Comparison of ENCODE assay signal across 9 mouse cellular contexts in the genomic region with DNA sequence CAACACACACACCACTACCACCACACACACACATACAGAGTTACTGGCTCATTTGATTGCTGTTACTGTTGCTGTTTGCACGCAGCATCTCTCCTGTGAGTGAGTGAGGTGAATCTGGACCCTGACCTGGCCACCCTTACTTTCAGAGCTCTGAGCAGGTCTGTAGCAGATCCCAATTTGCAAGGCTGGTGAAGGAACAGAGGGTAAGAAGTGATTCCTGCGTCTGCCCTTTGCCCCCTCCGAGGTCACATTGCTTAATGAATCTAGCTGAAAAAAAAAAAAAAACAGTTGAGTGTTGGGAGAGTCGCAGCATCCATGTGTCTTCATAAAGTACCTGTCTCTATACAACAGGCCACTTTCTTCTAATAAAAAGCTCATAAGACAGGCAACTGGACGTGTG.
DNase-seq lines count a peak whose midpoint lies in the region; ATAC-seq and TF ChIP-seq lines count a peak whose summit lies in the region.
"Had no signal": no experiment of that assay in that cellular context is flagged by ENCODE, and none has a peak within 500 bp of the region (broad histone marks: within the 10 kb centered on the region; RNA-seq: fewer than 3 reads in every experiment).

No protein-coding gene starts in this region.

- TF ChIP-seq CTCF in MEL (IDR thresholded peaks at IDR 0.05 in 2 of 3, conservative IDR thresholded peaks at IDR 0.05 in 1 of 3; ENCODE audit: control insufficient read depth in 1 of 3, insufficient read depth in 1 of 3, low read depth in 2 of 3, low read length in 3 of 3, poor library complexity in 1 of 3, severe bottlenecking in 1 of 3), result no peak
- TF ChIP-seq CTCF in left cerebral cortex, adult 2 months (IDR thresholded peaks at IDR 0.05), result no peak

- 61% methylated on average over 5 of the region's 5 CpGs for WGBS in heart, embryonic 11.5 days (ENCODE audit: insufficient replicate concordance)
- WGBS in liver, embryonic 12.5 days (ENCODE audit: insufficient replicate concordance), result 68% methylated on average over 5 of the region's 5 CpGs

- no peaks in the 10 kb centered on the region for H3K79me2 ChIP-seq in MEL (ENCODE audit: control insufficient read depth, insufficient read depth, low read length, poor library complexity)

- H3K9ac ChIP-seq in heart, embryonic 11.5 days (ENCODE audit: low read depth, low read length), result no peak overlapping the region
- peak overlapping the region; percentile 56 for H3K9ac ChIP-seq in MEL (ENCODE audit: control insufficient read depth, low read depth, low read length, poor library complexity, severe bottlenecking)
- H3K9ac ChIP-seq in liver, embryonic 12.5 days, result no peak overlapping the region

- H3K4me2 ChIP-seq in heart, embryonic 11.5 days, result no peak overlapping the region
- H3K4me2 ChIP-seq in liver, embryonic 12.5 days, result no peak overlapping the region

- intact Hi-C loops in left cerebral cortex, adult 2 months (cut with DNase I), result no loop called here
- intact Hi-C loops in left cerebral cortex, postnatal 36 days (cut with DNase I), result no loop called here

- no peak overlapping the region for H3K4me3 ChIP-seq in heart, embryonic 11.5 days (ENCODE audit: low read depth, low read length)
- peak overlapping the region in 1 of 2 experiments; percentile 51; a peak in 2 of 4 replicates for H3K4me3 ChIP-seq in MEL (ENCODE audit: control insufficient read depth in 1 of 2, insufficient read depth in 1 of 2, low read depth in 2 of 2, low read length in 2 of 2)
- H3K4me3 ChIP-seq in liver, embryonic 12.5 days, result no peak overlapping the region
- H3K4me3 ChIP-seq in left cerebral cortex, adult 2 months, result no peak overlapping the region

- H3K27ac ChIP-seq in heart, embryonic 11.5 days (ENCODE audit: low read depth, low read length), result peak overlapping the region; percentile 42; the same call in 1 of the 2 replicates
- 0 out of 2 replicates have a peak overlapping the region, but pooled peaks have one; percentile 6 for H3K27ac ChIP-seq in MEL (ENCODE audit: control insufficient read depth, low read depth, low read length)
- H3K27ac ChIP-seq in liver, embryonic 12.5 days, result peak overlapping the region; percentile 83
- H3K27ac ChIP-seq in left cerebral cortex, adult 2 months, result no peak overlapping the region

- no peak for TF ChIP-seq EP300 in MEL (IDR thresholded peaks at IDR 0.05; ENCODE audit: low read depth in 1 of 2, low read length in 2 of 2)

- TF ChIP-seq POLR2A in MEL (IDR thresholded peaks at IDR 0.05; ENCODE audit: control insufficient read depth in 1 of 2, insufficient read depth in 1 of 2, low read depth in 1 of 2, low read length in 2 of 2, poor library complexity in 1 of 2), result no peak

- H3K36me3 ChIP-seq in heart, embryonic 11.5 days (ENCODE audit: control insufficient read depth, insufficient read depth, low read length), result no peaks in the 10 kb centered on the region
- H3K36me3 ChIP-seq in MEL (ENCODE audit: control insufficient read depth in 1 of 2, insufficient read depth in 2 of 2, low read length in 2 of 2), result peaks cover 0 to 36% of the 10 kb centered on the region in 2 experiments; a peak in 2 of 4 replicates
- H3K36me3 ChIP-seq in liver, embryonic 12.5 days, result no peaks in the 10 kb centered on the region

- H3K9me3 ChIP-seq in heart, embryonic 11.5 days (replicated peaks; ENCODE audit: control insufficient read depth, low read length), result no peaks in the 10 kb centered on the region
- H3K9me3 ChIP-seq in MEL (replicated peaks; ENCODE audit: insufficient read depth, low read length), result no peaks in the 10 kb centered on the region
- no peaks in the 10 kb centered on the region for H3K9me3 ChIP-seq in liver, embryonic 12.5 days (replicated peaks)

- peaks cover 19% of the 10 kb centered on the region for H3K4me1 ChIP-seq in heart, embryonic 11.5 days (ENCODE audit: control insufficient read depth, insufficient read depth, low read length)
- H3K4me1 ChIP-seq in MEL (ENCODE audit: control insufficient read depth in 1 of 2, insufficient read depth in 2 of 2, low read length in 2 of 2), result peaks cover 28 to 39% of the 10 kb centered on the region in 2 experiments
- H3K4me1 ChIP-seq in liver, embryonic 12.5 days, result peaks cover 55% of the 10 kb centered on the region

- ATAC-seq in heart, embryonic 11.5 days (replicated peaks; ENCODE audit: insufficient number of reproducible peaks, low FRiP score, low TSS enrichment), result no peak
- ATAC-seq in liver, embryonic 12.5 days, result no peak

- TF ChIP-seq RAD21 in MEL (IDR thresholded peaks at IDR 0.05; ENCODE audit: low read depth, low read length), result no peak

- H3K27me3 ChIP-seq in heart, embryonic 11.5 days (ENCODE audit: control insufficient read depth, insufficient read depth, low read length), result no peaks in the 10 kb centered on the region
- no peaks in the 10 kb centered on the region for H3K27me3 ChIP-seq in MEL (ENCODE audit: control insufficient read depth in 1 of 2, insufficient read depth in 2 of 2, low read length in 2 of 2)
- no peaks in the 10 kb centered on the region for H3K27me3 ChIP-seq in liver, embryonic 12.5 days (replicated peaks)

- DNase-seq in heart, adult 11 months, result no peak
- no peak for DNase-seq in MEL (ENCODE audit: low read depth, low spot score)
- peak; percentile 67 for DNase-seq in kidney, adult 18-20 months
- no peak for DNase-seq in left cerebral cortex, adult 2 months (ENCODE audit: extremely low spot score in 1 of 2, low spot score in 2 of 2)
- no peak for DNase-seq in left cerebral cortex, postnatal 36 days (ENCODE audit: low spot score in 2 of 2)
- no peak for DNase-seq in testis, postnatal 14 days (ENCODE audit: low spot score)
- DNase-seq: cerebellum, adult 8-10 months had no signal

TF ChIP-seq in MEL, 35 proteins besides CTCF, POLR2A, EP300 and RAD21:
- TF ChIP-seq MYC (IDR thresholded peaks at IDR 0.05; ENCODE audit: low read depth, low read length) (no peak), GATA1 (IDR thresholded peaks at IDR 0.05; ENCODE audit: low read depth, low read length) (no peak), ZNF384 (IDR thresholded peaks at IDR 0.05; ENCODE audit: low read depth, low read length) (peak; percentile 56)
